Mouse (Mus musculus): ENCODE data around the gene Ube2g1.

Ube2g1 gene

GRCm38 (mm10) chr11:72606694-72607407 is at the start of gene Ube2g1:
Ube2g1 (plus strand) TSS chr11:72607283.
- peak; percentile 96 for DNase-seq (ENCODE audit: low spot score)

DNA sequence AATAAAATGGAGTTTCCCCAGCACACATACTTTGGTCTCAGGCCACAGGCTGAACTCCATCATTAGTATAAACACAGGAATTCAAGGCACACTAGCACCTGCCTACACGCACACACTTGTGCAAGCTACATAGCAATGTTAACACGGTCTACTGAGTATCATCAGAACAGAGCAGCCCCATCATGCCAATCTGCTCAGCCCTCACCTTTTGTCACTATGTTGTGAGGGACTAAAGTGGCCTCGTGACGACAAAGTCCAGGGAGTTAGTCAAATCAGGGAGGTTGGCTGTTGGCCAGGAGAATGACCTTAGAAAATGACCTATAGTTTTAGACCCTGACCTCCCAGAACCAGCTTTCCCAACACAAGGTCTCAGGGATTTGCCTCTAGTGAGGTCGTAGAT is 48.9 kb upstream of the Ube2g1 start:
- no peak for DNase-seq (ENCODE audit: low spot score)

DNA sequence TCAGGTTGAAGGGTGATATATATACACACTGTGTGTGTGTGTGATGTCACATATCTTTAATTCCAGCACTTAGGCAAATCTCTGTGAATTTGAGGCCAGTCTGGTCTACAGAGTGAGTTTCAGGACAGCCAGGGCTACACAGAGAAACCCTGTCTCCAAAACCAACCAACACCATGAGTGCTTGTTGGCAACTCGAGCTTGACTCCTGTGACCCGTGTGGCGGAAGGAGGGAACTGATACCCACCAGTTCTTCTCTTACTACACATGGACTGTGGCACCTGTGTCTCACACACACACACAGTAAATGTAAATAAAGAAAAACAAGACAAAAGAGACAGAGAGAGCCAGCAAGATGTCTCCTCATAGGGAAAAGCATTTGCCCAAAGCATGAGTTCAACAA is 46.4 kb upstream of the Ube2g1 start:
- DNase-seq (ENCODE audit: low spot score), result no peak

- no peak for DNase-seq (ENCODE audit: low spot score)
Measured at GRCm38 (mm10) chr11:72564232-72564807, 42.8 kb upstream of the Ube2g1 start.

GRCm38 (mm10) chr11:72566304-72566703 is 40.8 kb upstream of the Ube2g1 start:
- DNase-seq (ENCODE audit: low spot score), result no peak

GRCm38 (mm10) chr11:72566816-72567338 is 40.2 kb upstream of the Ube2g1 start:
- no peak for DNase-seq (ENCODE audit: low spot score)

GRCm38 (mm10) chr11:72569051-72569450 is 38.0 kb upstream of the Ube2g1 start:
- DNase-seq (ENCODE audit: low spot score), result no peak

GRCm38 (mm10) chr11:72569671-72570318 is 37.3 kb upstream of the Ube2g1 start:
- no peak for DNase-seq (ENCODE audit: low spot score)

DNA sequence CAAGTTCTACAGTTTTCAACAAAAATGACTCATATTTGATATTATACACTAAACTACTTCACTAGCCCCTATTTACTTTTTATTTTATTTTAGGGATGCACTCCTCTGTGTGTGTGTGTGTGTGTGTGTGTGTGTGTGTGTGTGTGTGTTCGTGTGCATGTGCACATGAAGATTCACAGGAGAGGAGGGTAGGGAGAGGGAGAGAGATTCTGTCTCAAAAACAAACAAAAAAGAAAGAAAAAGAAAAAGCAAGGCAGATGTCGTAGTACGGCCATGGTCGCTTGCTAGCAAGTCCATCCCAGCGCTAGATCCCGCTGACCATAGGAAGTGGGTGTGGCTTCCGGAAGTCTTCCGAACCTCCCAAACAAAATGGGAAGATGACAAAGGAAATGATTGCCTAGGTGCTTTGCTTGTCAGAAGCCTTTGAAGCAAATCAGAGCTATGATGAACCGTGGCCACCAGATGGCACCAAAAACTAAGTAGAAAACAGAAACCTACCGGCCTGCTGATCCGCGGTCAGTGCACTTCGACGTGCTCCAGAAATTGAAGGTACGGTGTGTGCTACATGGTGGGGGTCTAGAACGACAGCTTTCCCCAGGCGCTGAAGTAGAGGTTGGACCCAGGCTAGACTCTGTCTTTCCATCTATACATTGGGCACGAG is 36.6 kb upstream of the Ube2g1 start:
- DNase-seq (ENCODE audit: low spot score), result peak; percentile 81

GRCm38 (mm10) chr11:72573819-72574218 is 33.3 kb upstream of the Ube2g1 start:
- no peak for DNase-seq (ENCODE audit: low spot score)

GRCm38 (mm10) chr11:72576111-72576465 is 31.0 kb upstream of the Ube2g1 start:
- DNase-seq (ENCODE audit: low spot score), result no peak

DNA sequence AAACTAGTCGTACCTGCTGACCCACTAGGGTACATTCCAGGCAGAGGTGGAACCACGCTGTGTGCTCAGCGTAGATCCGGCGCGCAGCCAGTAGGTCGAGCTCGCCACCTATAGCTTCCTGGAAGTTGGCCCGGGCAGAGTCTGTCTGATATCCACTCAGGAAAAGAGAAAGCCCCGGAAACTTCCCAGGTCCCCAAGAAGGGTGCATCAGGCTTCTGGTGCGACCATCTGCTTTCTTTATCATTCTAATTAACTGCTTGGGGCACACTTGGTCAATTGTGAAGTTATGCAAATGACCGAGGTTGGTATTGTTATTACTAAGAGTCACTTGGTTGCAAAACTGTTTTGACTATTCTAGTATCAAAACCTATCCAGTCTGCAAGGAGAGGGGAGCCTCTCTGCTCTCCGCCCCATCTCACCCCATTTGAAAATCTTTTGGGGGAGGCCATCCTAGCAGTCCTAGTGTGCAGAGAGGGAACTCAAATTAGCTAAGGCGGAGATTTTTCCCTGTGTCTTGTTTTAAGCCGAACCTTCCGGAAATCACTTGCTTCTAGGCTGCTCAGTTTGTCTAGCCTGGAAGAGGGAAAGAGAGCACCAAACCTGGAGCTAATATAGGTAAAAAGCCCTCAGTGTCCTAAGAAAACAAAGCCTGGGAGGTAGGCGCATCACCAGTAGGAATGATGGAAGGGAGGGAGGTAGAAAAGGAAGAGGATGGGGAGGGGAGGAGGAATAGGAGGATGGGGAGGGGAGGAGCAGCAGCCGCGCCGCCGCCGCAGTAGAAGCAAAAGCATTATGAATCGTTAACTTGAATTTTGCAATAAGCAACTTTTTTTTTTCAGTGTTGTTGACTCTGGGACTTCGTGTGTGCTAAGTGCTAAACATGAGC is 30.4 kb upstream of the Ube2g1 start:
- DNase-seq (ENCODE audit: low spot score), result no peak

- DNase-seq (ENCODE audit: low spot score), result no peak
Measured at GRCm38 (mm10) chr11:72578471-72578870, 28.6 kb upstream of the Ube2g1 start.

- DNase-seq (ENCODE audit: low spot score), result no peak
Measured at GRCm38 (mm10) chr11:72581609-72582447, 25.3 kb upstream of the Ube2g1 start.

DNA sequence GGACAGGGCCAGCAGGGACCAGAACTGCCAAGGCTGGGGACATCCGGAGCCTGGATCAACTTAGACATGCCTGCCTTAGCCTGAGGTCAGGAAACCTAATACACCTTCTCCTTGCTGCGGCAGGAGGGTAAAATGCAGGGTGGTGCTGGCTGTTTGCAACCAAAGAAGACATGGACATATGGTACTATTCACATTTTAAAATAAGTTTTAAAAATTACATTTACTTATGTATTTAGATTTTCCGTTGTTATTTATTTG is 24.7 kb upstream of the Ube2g1 start:
- no peak for DNase-seq (ENCODE audit: low spot score)

DNA sequence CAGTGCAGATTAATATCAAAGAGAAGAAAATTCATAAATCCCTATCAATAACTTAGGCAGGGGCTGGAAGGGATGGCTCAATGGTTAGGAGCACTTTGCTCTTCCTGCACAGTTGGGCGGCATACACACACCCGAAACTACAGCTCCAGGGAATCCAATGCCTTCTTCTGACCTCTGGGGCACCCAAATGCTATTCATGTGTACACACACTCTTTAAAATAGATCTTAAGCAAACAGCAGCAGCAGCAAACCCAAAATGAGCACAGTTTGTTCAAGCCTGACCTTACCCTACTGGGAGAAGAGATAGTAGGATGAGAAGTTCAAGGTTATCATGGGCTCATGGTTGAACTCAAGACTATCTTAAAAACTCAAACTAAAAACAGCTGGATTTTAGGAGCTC is 24.0 kb upstream of the Ube2g1 start:
- no peak for DNase-seq (ENCODE audit: low spot score)

- DNase-seq (ENCODE audit: low spot score), result no peak
Measured at GRCm38 (mm10) chr11:72586570-72586969, 20.5 kb upstream of the Ube2g1 start.

DNA sequence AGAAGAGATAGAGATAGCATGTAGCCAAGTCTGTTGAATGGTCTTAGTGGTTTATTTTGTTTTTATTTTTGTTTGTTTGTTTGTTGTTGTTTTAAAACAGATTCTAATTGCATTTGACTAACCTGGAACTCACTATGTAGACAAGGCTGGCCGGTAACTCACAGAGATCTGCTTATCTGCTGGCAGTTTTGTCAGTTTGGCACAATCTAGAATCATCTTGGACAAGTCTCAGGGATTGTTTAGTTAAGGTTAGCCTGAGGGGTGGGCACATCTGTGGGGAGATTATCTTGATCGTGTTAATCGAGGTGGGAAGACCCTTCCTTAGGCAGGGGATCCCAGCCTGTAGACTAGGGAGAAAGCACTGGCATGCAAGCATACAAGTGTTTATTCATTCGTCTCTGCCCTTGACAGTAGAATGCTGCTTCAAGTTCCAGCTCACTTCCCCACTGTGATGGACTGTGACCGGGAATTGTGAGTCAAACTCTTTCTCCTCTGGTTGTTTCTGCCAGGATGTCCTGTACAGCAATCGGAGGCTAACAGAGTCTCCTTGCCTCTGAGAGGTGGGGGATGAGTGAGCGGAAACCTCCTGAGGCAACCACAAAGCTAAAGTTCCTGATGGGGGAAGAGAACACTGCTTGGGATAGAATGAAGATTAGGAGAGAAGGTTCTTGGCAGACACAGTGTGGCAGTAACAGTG is 19.4 kb upstream of the Ube2g1 start:
- no peak for DNase-seq (ENCODE audit: low spot score)

DNA sequence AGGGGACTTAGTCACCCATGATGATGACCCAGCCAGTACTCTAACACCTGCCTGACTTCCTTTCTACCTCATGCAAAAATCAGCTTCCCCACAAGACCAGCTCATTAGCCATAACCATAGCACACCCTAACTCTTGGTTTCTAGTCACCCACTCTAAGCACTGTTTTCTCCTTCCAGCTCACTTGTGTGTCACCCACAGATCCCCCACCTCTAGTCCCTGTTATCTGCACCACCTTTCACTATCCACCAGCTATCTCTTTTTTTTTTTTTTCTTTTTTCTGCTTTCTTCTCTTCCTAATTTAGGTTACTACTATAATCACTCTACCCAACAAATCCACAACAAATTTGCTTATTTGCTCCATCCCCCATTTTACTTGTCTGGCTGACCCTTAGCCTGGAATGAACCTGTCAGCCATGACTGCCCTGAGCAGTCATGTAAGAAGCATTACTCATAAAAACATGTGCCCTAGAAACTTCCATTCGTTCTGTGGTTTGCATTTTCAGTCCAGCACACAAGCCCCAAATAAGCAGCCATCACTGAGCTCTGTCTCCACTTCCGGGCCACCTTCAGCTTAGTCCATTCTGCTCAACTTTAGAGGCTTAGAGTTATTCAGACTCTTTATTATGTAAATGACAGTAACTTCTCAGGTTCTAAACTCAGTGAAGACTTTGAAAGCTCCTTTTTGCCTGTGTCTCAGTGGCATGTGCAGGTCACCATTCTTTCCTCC is 11.9 kb upstream of the Ube2g1 start:
- no peak for DNase-seq (ENCODE audit: low spot score)

GRCm38 (mm10) chr11:72597780-72598179 is 9.3 kb upstream of the Ube2g1 start:
- DNase-seq (ENCODE audit: low spot score), result no peak

All from ovary, postnatal 14 days (tissue).